Mouse (Mus musculus) cerebellum, adult 11-12 months (tissue): ENCODE results near the gene Lrrc7.

ENCODE experiments used
- DNase-seq: peaks from one replicate; pipeline ENCODE4 v3.0.0; 2022

Gene Lrrc7

GRCm38 (mm10) chr3:158561987-158562360 lies at the start of gene Lrrc7:
Gene Lrrc7 (minus strand): TSS chr3:158562221.
- DNase-seq, result peak; percentile 6

GRCm38 (mm10) chr3:158607065-158607464 lies 45.0 kb upstream of the Lrrc7 start:
- no peak for DNase-seq

GRCm38 (mm10) chr3:158605274-158605673 lies 43.3 kb upstream of the Lrrc7 start:
- no peak for DNase-seq

GRCm38 (mm10) chr3:158561256-158561986 lies 600 bp downstream of the Lrrc7 start:
- DNase-seq, result peak; percentile 5

- DNase-seq, result no peak
Observed at GRCm38 (mm10) chr3:158560891-158561255, 1.1 kb downstream of the Lrrc7 start.

GRCm38 (mm10) chr3:158559691-158560650 lies 2.0 kb downstream of the Lrrc7 start:
- no peak for DNase-seq

- no peak for DNase-seq
Observed at GRCm38 (mm10) chr3:158559131-158559658, 2.8 kb downstream of the Lrrc7 start.

- DNase-seq, result no peak
Observed at GRCm38 (mm10) chr3:158558631-158559030, 3.4 kb downstream of the Lrrc7 start.

GRCm38 (mm10) chr3:158554280-158554679 lies 7.7 kb downstream of the Lrrc7 start:
- DNase-seq, result no peak

- no peak for DNase-seq
Observed at GRCm38 (mm10) chr3:158552105-158552504, 9.9 kb downstream of the Lrrc7 start.

- DNase-seq, result no peak
Observed at GRCm38 (mm10) chr3:158543481-158543880, 18.5 kb downstream of the Lrrc7 start.

GRCm38 (mm10) chr3:158532859-158533258 lies 29.2 kb downstream of the Lrrc7 start:
- no peak for DNase-seq

GRCm38 (mm10) chr3:158528471-158528870 lies 33.5 kb downstream of the Lrrc7 start:
- DNase-seq, result no peak

GRCm38 (mm10) chr3:158493730-158494129 lies 68.3 kb downstream of the Lrrc7 start:
- no peak for DNase-seq

GRCm38 (mm10) chr3:158479677-158480076 lies 82.3 kb downstream of the Lrrc7 start:
- no peak for DNase-seq

- DNase-seq, result no peak
Observed at GRCm38 (mm10) chr3:158400600-158400999, 161.4 kb downstream of the Lrrc7 start.

- DNase-seq, result no peak
Observed at GRCm38 (mm10) chr3:158391534-158391933, 170.5 kb downstream of the Lrrc7 start.

- no peak for DNase-seq
Observed at GRCm38 (mm10) chr3:158388076-158388454, 174.0 kb downstream of the Lrrc7 start.

- no peak for DNase-seq
Observed at GRCm38 (mm10) chr3:158387413-158388075, 174.5 kb downstream of the Lrrc7 start.

- DNase-seq, result no peak
Observed at GRCm38 (mm10) chr3:158386848-158387247, 175.2 kb downstream of the Lrrc7 start.

- DNase-seq, result no peak
Observed at GRCm38 (mm10) chr3:158375885-158376284, 186.1 kb downstream of the Lrrc7 start.

GRCm38 (mm10) chr3:158369169-158369568 lies 192.9 kb downstream of the Lrrc7 start:
- no peak for DNase-seq

GRCm38 (mm10) chr3:158365801-158366200 lies 196.2 kb downstream of the Lrrc7 start:
- DNase-seq, result no peak
